Comparison of ENCODE assay signal across 10 mouse cellular contexts in the genomic region with DNA sequence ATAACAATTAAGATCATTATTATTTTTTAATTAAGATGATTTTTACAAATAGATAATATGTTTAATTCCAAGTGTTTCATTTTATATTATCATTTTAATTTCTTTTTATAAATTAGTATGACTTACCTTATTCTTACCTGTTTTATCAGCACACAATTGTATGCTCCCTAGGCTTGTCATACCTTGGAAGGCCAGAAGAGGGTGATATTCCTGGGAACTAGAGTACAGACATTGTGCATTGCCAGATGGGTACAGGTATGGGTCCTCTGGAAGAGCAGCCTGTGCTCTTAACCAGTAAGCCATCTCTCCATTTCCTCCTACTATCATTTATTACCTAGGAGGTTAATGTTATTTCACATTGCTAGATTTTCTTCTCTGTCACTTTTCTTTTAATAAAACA.
"Had no signal": no experiment of that assay in that cellular context is flagged by ENCODE, and none has a peak within 500 bp of the region (broad histone marks: within the 10 kb centered on the region; RNA-seq: fewer than 3 reads in every experiment).

No protein-coding gene starts in this region.

- H3K36me3 ChIP-seq: limb, embryonic 13.5 days; midbrain, embryonic 13.5 days had no signal

- DNase-seq: kidney, adult 8-10 months; kidney, postnatal 25 days; left cerebral cortex, postnatal 4 days; lung, adult 18-20 months; thymus, adult 2 months; thymus, postnatal 25 days had no signal

- ATAC-seq: midbrain, embryonic 13.5 days had no signal

- H3K4me2 ChIP-seq: limb, embryonic 13.5 days; midbrain, embryonic 13.5 days had no signal

- H3K27me3 ChIP-seq: limb, embryonic 13.5 days; midbrain, embryonic 13.5 days had no signal

- H3K27ac ChIP-seq: limb, embryonic 13.5 days; liver, embryonic 14.5 days; midbrain, embryonic 13.5 days had no signal

- H3K9me3 ChIP-seq: limb, embryonic 13.5 days; midbrain, embryonic 13.5 days had no signal

- H3K4me3 ChIP-seq: limb, embryonic 13.5 days; midbrain, embryonic 13.5 days; myocyte had no signal

- H3K9ac ChIP-seq: limb, embryonic 13.5 days; liver, embryonic 14.5 days; midbrain, embryonic 13.5 days had no signal

- H3K4me1 ChIP-seq: limb, embryonic 13.5 days; midbrain, embryonic 13.5 days had no signal
